Mouse (Mus musculus) limb, embryonic 14.5 days (tissue): ENCODE data around the gene Ptpn9. TPM values are rescaled to one million over a fixed set of nuclear protein-coding genes. Genes with fewer than 3 reads are reported as not detected.

Source experiments
- ATAC-seq: fragments of 200-750 bp; cut with Nextera tagmentation; 2 replicates; pipeline ENCODE4 v1.8.0; 2017; ENCODE audit warnings: low read depth, moderate number of reproducible peaks, moderate TSS enrichment; ENCODE audit not compliant: low FRiP score
- DNase-seq: peaks from one replicate; pipeline ENCODE4 v3.0.0-alpha.2; 2015; ENCODE audit warnings: low spot score
- H3K27ac ChIP-seq: fragments of 300-500 bp; sonication (generic); replicated peaks from 2 replicates; pipeline ENCODE4 v1.5.1; 2014; ENCODE audit warnings: low read depth, mild to moderate bottlenecking, low read length, moderate library complexity, mixed read lengths
- H3K27me3 ChIP-seq: fragments of 300-500 bp; sonication (generic); 2 replicates; pipeline ENCODE4 v1.6.1; 2014; ENCODE audit warnings: low read length, mixed read lengths; ENCODE audit not compliant: control insufficient read depth, insufficient read depth
- H3K36me3 ChIP-seq: fragments of 300-500 bp; sonication (generic); 2 replicates; pipeline ENCODE4 v1.6.1; 2014; ENCODE audit warnings: mild to moderate bottlenecking, low read length, moderate library complexity, mixed read lengths; ENCODE audit not compliant: control insufficient read depth, insufficient read depth
- H3K4me1 ChIP-seq: fragments of 300-500 bp; sonication (generic); 2 replicates; pipeline ENCODE4 v1.6.1; 2014; ENCODE audit warnings: antibody characterized with exemption, low read length, mixed read lengths; ENCODE audit not compliant: control insufficient read depth, insufficient read depth
- H3K4me2 ChIP-seq: fragments of 300-500 bp; sonication (generic); replicated peaks from 2 replicates; pipeline ENCODE4 v1.6.1; 2014; ENCODE audit warnings: low read depth, mild to moderate bottlenecking, low read length, moderate library complexity; ENCODE audit not compliant: severe bottlenecking
- H3K4me3 ChIP-seq: fragments of 300-500 bp; sonication (generic); replicated peaks from 2 replicates; pipeline ENCODE4 v1.5.1; 2014; ENCODE audit warnings: low read length
- H3K9ac ChIP-seq: fragments of 300-500 bp; sonication (generic); 2 replicates; pipeline ENCODE4 v1.6.1; 2014; ENCODE audit warnings: mild to moderate bottlenecking, low read depth, low read length, moderate library complexity; ENCODE audit not compliant: severe bottlenecking
- H3K9me3 ChIP-seq: fragments of 300-500 bp; sonication (generic); 2 replicates; pipeline ENCODE4 v1.6.1; 2016; ENCODE audit warnings: low read length; ENCODE audit not compliant: control insufficient read depth
- POLR2A ChIP-seq: fragments of 200-500 bp; IDR thresholded peaks from 2 replicates; pipeline ENCODE4 v1.8.0; 2012; ENCODE audit warnings: inconsistent platforms, mild to moderate bottlenecking, moderate library complexity, borderline replicate concordance; ENCODE audit not compliant: insufficient read depth, insufficient read length; ENCODE audit errors: extremely low read depth
- WGBS: fragments of 180-500 bp; shearing (Covaris S2); extraction: QIAGEN DNeasy Blood & Tissue Kit; methylation state at CpG from one replicate; pipeline ENCODE4 v1.1.7; 2014; 5-methylcytosine and 5-hydroxymethylcytosine counted together
- polyA plus RNA-seq, 2 experiments: library from polyadenylated mRNA; depleted of rRNA in 1 of 2; stranded (reverse) in 1 of 2; unstranded in 1 of 2; fragments of >200 nt; fragmentation: Nextera tagmentation in 1 of 2; extraction: Ambion mirVana in 1 of 2; gene quantifications; 2 replicates each; pipeline versions ENCODE4 v1.2.1 to v1.2.3; 2012 to 2014

The Ptpn9 gene
- polyA plus RNA-seq, 2 experiments: 38.3 to 41.8 TPM

- Histone ChIP-seq H3K27ac (no peak overlapping the region), H3K27me3 (no peaks in the 10 kb centered on the region), H3K4me2 (no peak overlapping the region), H3K9me3 (no peaks in the 10 kb centered on the region), H3K9ac (no peak overlapping the region), H3K4me3 (no peak overlapping the region), H3K36me3 (peaks cover 7% of the 10 kb centered on the region), H3K4me1 (0 out of 2 replicates have a peak, but pooled peaks cover 3% of the 10 kb centered on the region)
- 74% methylated on average over 3 of the region's 3 CpGs for WGBS
- no peak for TF ChIP-seq POLR2A
- no peak for DNase-seq
- ATAC-seq: no peak
Measured at GRCm38 (mm10) chr9:57082236-57082635, 87.5 kb downstream of the Ptpn9 start.

Other genes with a start within 250 kb of the Ptpn9 start
- gene Lingo1, start 198.5 kb upstream of the Ptpn9 start, polyA plus RNA-seq (2012; rRNA removed): 21.0 and 29.9 TPM in 2 replicates
- 5.4 and 5.5 TPM in 2 replicates for gene Lingo1, start 198.5 kb upstream of the Ptpn9 start, polyA plus RNA-seq (2014; fragmentation: Nextera tagmentation; extraction: Ambion mirVana)
- gene Odf3l1, start 130.2 kb upstream of the Ptpn9 start, polyA plus RNA-seq (2012; rRNA removed): 2.6 and 2.9 TPM in 2 replicates
- 1.7 and 1.8 TPM in 2 replicates for gene Odf3l1, start 130.2 kb upstream of the Ptpn9 start, polyA plus RNA-seq (2014; fragmentation: Nextera tagmentation; extraction: Ambion mirVana)
- 59.9 and 80.6 TPM in 2 replicates for gene Cspg4, start 129.9 kb upstream of the Ptpn9 start, polyA plus RNA-seq (2012; rRNA removed)
- gene Cspg4, start 129.9 kb upstream of the Ptpn9 start, polyA plus RNA-seq (2014; fragmentation: Nextera tagmentation; extraction: Ambion mirVana): 47.1 and 49.2 TPM in 2 replicates
- 11.4 and 12.8 TPM in 2 replicates for gene Snx33, start 66.6 kb upstream of the Ptpn9 start, polyA plus RNA-seq (2012; rRNA removed)
- 8.1 and 11.2 TPM in 2 replicates for gene Snx33, start 66.6 kb upstream of the Ptpn9 start, polyA plus RNA-seq (2014; fragmentation: Nextera tagmentation; extraction: Ambion mirVana)
- 165 and 193 TPM in 2 replicates for gene Imp3, start 57.4 kb upstream of the Ptpn9 start, polyA plus RNA-seq (2012; rRNA removed)
- gene Imp3, start 57.4 kb upstream of the Ptpn9 start, polyA plus RNA-seq (2014; fragmentation: Nextera tagmentation; extraction: Ambion mirVana): 88.8 and 95.2 TPM in 2 replicates
- gene Snupn, start 44.0 kb upstream of the Ptpn9 start, polyA plus RNA-seq (2012; rRNA removed): 14.5 and 15.9 TPM in 2 replicates
- gene Snupn, start 44.0 kb upstream of the Ptpn9 start, polyA plus RNA-seq (2014; fragmentation: Nextera tagmentation; extraction: Ambion mirVana): 24.2 and 27.0 TPM in 2 replicates
- gene Sin3a, start 77.1 kb downstream of the Ptpn9 start, polyA plus RNA-seq (2012; rRNA removed): 77.0 and 121 TPM in 2 replicates
- 35.7 and 39.0 TPM in 2 replicates for gene Sin3a, start 77.1 kb downstream of the Ptpn9 start, polyA plus RNA-seq (2014; fragmentation: Nextera tagmentation; extraction: Ambion mirVana)
- 177 and 268 TPM in 2 replicates for gene Man2c1, start 135.8 kb downstream of the Ptpn9 start, polyA plus RNA-seq (2012; rRNA removed)
- 41.3 and 46.7 TPM in 2 replicates for gene Man2c1, start 135.8 kb downstream of the Ptpn9 start, polyA plus RNA-seq (2014; fragmentation: Nextera tagmentation; extraction: Ambion mirVana)
- 13.5 and 15.4 TPM in 2 replicates for gene Neil1, start 153.4 kb downstream of the Ptpn9 start, polyA plus RNA-seq (2012; rRNA removed)
- gene Neil1, start 153.4 kb downstream of the Ptpn9 start, polyA plus RNA-seq (2014; fragmentation: Nextera tagmentation; extraction: Ambion mirVana): 5.4 and 7.5 TPM in 2 replicates
- 125 and 147 TPM in 2 replicates for gene Commd4, start 163.4 kb downstream of the Ptpn9 start, polyA plus RNA-seq (2012; rRNA removed)
- gene Commd4, start 163.4 kb downstream of the Ptpn9 start, polyA plus RNA-seq (2014; fragmentation: Nextera tagmentation; extraction: Ambion mirVana): 93.2 and 95.2 TPM in 2 replicates
- gene Trcg1, start 241.6 kb downstream of the Ptpn9 start, polyA plus RNA-seq (2012; rRNA removed): not detected in 2 replicates
- gene Trcg1, start 241.6 kb downstream of the Ptpn9 start, polyA plus RNA-seq (2014; fragmentation: Nextera tagmentation; extraction: Ambion mirVana): not detected in 2 replicates